Mouse (Mus musculus): Measurements from ENCODE around the gene Kcnk5. TPM values are rescaled to one million over a fixed set of nuclear protein-coding genes. Genes with fewer than 3 reads are reported as not detected.

The Kcnk5 gene
- total and polyA plus RNA-seq, 3 experiments = 8.7 to 12.5 (median 11.7) TPM

DNA sequence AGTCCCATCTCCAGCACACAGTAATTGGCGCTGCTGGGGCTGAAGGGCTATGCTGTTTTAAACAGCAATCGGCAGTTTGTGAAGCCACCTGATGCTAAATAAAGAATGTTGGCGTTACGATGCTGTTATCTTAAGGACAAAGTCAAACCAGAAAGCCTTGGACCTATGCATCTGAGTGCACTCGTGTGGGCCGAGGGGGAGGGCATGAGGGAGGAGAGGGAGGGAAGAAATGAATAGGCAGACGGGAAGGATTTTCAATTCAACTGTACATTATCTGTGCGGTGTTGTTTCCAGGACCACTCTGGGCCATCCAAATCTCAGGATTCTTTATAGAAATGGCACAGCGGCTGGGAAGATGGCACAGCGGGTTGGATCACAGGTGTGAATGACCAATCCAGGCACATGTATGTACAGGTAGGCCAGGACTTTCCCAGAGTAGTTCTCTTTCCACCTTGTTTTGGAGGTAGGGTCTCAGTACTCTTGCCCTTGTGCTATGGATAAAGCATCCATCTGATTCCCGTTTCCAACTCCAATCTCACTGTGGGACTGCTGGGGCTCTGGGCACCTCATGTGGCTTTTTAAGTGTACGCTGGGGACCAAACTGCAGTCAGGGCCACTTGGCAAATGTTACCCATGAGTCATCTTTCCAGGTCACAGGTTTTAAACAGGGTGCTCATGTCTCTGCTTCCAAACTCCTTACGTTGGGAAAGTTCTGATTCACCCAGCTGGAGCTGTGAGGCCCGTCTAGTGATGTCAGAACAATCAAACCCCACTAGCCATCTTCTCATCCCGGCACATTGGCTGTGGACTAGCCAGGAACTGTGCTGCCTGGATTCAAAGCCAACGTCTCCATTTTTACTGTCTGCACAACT is 42.9 kb downstream of the Kcnk5 start, which contains the start of gene Saysd1:
TSS of gene Saysd1 (minus strand) at position 51 of the 872 bp plus-strand sequence.
- dilution Hi-C loops (cut with MboI; ENCODE audit: extremely low pct_ligation_motif_present, extremely low pct_unique_long_range_greater_than_20kb, low sequenced_read_pairs) = no loop called here
- in situ Hi-C loops (cut with MboI; ENCODE audit: low pct_ligation_motif_present, low pct_unique_long_range_greater_than_20kb, low sequenced_read_pairs) = no loop called here

DNA sequence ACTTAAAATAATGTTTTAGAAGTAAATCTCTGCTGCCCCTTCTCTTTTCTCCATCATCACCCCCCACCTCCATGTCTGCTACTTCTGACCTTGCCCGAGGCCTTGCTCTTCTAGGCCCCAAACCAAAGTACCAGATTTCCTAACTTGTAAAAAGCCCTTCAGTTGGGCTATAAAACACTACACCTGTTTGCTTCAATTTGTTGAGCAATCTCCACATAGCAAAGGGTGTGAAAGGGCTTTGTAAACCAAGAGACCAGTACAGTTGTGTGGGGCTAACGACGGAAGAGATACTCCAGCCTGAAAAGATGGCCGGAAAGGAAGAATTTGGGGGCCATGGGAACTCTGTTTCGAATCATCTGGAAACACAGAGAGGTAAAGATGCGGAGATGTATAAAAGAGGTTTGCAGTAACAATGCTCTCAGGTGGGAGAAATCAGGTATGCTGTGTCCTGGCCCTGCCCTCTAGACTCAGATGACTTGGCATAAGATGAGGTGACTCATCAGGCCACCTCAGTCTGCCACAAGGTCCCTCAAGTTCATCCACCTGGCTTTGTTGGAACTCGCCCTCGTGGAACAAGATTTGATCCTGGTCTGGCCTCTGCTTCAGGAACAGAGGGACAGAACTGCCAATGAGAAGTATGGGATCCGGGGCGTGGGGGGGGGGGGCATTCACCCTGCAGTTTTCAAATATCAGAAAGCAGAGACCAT is 46.5 kb downstream of the Kcnk5 start:
- Histone ChIP-seq H3K9ac (ENCODE audit: insufficient read depth, low read depth) (no peak overlapping the region), H3K36me3 (replicated peaks in 1 of 2; ENCODE audit: control insufficient read depth in 1 of 2, insufficient read depth in 1 of 2, low read length in 1 of 2) (peaks cover 5 to 24% of the 10 kb centered on the region in 2 experiments), H3K27me3 (replicated peaks) (no peaks in the 10 kb centered on the region), H3K79me2 (replicated peaks; ENCODE audit: control insufficient read depth, extremely low read depth, insufficient read depth, poor library complexity, severe bottlenecking) (no peaks in the 10 kb centered on the region), H3K9me3 (replicated peaks; ENCODE audit: low read length) (no peaks in the 10 kb centered on the region), H3K27ac (ENCODE audit: insufficient read depth, low read depth) (no peak overlapping the region), H3K4me1 (ENCODE audit: control insufficient read depth in 1 of 2, insufficient read depth in 2 of 2) (no peaks in the 10 kb centered on the region), H3K4me2 (ENCODE audit: insufficient read depth, low read depth, poor library complexity, severe bottlenecking) (no peak overlapping the region), H3K4me3 (replicated peaks in 1 of 3; ENCODE audit: low read depth in 2 of 3, low read length in 2 of 3, poor library complexity in 1 of 3) (no peak overlapping the region)
- in situ Hi-C loops (cut with MboI; ENCODE audit: low pct_ligation_motif_present, low pct_unique_long_range_greater_than_20kb, low sequenced_read_pairs) = no loop called here
- TF ChIP-seq EP300 (IDR thresholded peaks at IDR 0.05; ENCODE audit: low read length) (no peak), ELF1 (IDR thresholded peaks at IDR 0.05; ENCODE audit: low read depth, low read length) (no peak), SMC3 (IDR thresholded peaks at IDR 0.05; ENCODE audit: low read depth, low read length) (no peak), NELFE (IDR thresholded peaks at IDR 0.05; ENCODE audit: low read depth, low read length) (no peak), CHD2 (IDR thresholded peaks at IDR 0.05; ENCODE audit: low read length) (no peak), MAX (IDR thresholded peaks at IDR 0.05; ENCODE audit: low read length) (no peak), RCOR1 (conservative IDR thresholded peaks at IDR 0.05; ENCODE audit: low read depth, low read length) (no peak)
- no peak for DNase-seq (ENCODE audit: extremely low read depth)
- dilution Hi-C loops (cut with MboI; ENCODE audit: extremely low pct_ligation_motif_present, extremely low pct_unique_long_range_greater_than_20kb, low sequenced_read_pairs) = no loop called here

More for the DNA sequence above, 42.9 kb downstream of the Kcnk5 start, which contains the start of gene Saysd1:
- H3K27me3 ChIP-seq (replicated peaks) = no peaks in the 10 kb centered on the region
- H3K4me1 ChIP-seq (ENCODE audit: control insufficient read depth in 1 of 2, insufficient read depth in 2 of 2) = no peaks in the 10 kb centered on the region
- H3K36me3 ChIP-seq (replicated peaks in 1 of 2; ENCODE audit: control insufficient read depth in 1 of 2, insufficient read depth in 1 of 2, low read length in 1 of 2) = peaks cover 35 to 59% of the 10 kb centered on the region in 2 experiments
- no peak within 1 kb of the TSS for H3K27ac ChIP-seq (ENCODE audit: insufficient read depth, low read depth)
- no peaks in the 10 kb centered on the region for H3K79me2 ChIP-seq (replicated peaks; ENCODE audit: control insufficient read depth, extremely low read depth, insufficient read depth, poor library complexity, severe bottlenecking)
- H3K9ac ChIP-seq (ENCODE audit: insufficient read depth, low read depth) = no peak within 1 kb of the TSS
- H3K4me2 ChIP-seq (ENCODE audit: insufficient read depth, low read depth, poor library complexity, severe bottlenecking) = no peak within 1 kb of the TSS
- no peaks in the 10 kb centered on the region for H3K9me3 ChIP-seq (replicated peaks; ENCODE audit: low read length)
- DNase-seq (ENCODE audit: extremely low read depth) = no peak
- no peak for TF ChIP-seq ETS1 (conservative IDR thresholded peaks at IDR 0.05; ENCODE audit: low read depth, low read length)
- TF ChIP-seq ZMIZ1 (IDR thresholded peaks at IDR 0.05; ENCODE audit: low read depth, low read length) = no peak
- TF ChIP-seq CHD2 (IDR thresholded peaks at IDR 0.05; ENCODE audit: low read length) = no peak
- no peak for TF ChIP-seq SMC3 (IDR thresholded peaks at IDR 0.05; ENCODE audit: low read depth, low read length)
- no peak for TF ChIP-seq MAFK (IDR thresholded peaks at IDR 0.05; ENCODE audit: insufficient replicate concordance, low read length)
- TF ChIP-seq BHLHE40 (IDR thresholded peaks at IDR 0.05; ENCODE audit: low read depth, low read length) = no peak
- TF ChIP-seq NELFE (IDR thresholded peaks at IDR 0.05; ENCODE audit: low read depth, low read length) = no peak
- TF ChIP-seq MXI1 (IDR thresholded peaks at IDR 0.05; ENCODE audit: low read depth, low read length) = no peak
- TF ChIP-seq POLR2A (IDR thresholded peaks at IDR 0.05; ENCODE audit: low read depth, low read length) = no peak
- TF ChIP-seq MAZ (IDR thresholded peaks at IDR 0.05; ENCODE audit: low read depth, low read length) = no peak
- no peak for TF ChIP-seq UBTF (IDR thresholded peaks at IDR 0.05; ENCODE audit: low read depth, low read length)
- no peak for TF ChIP-seq CTCF (conservative IDR thresholded peaks at IDR 0.05 in 1 of 2, IDR thresholded peaks at IDR 0.05 in 1 of 2; ENCODE audit: low read depth in 2 of 2, low read length in 2 of 2)
- no peak for TF ChIP-seq GABPA (IDR thresholded peaks at IDR 0.05; ENCODE audit: insufficient replicate concordance, low read depth, low read length)
- TF ChIP-seq USF2 (conservative IDR thresholded peaks at IDR 0.05; ENCODE audit: low read depth, low read length) = no peak
- no peak for TF ChIP-seq HCFC1 (IDR thresholded peaks at IDR 0.05; ENCODE audit: low read depth, low read length)
- no peak for TF ChIP-seq RCOR1 (conservative IDR thresholded peaks at IDR 0.05; ENCODE audit: low read depth, low read length)
- TF ChIP-seq MAX (IDR thresholded peaks at IDR 0.05; ENCODE audit: low read length) = no peak
- no peak for TF ChIP-seq MEF2A (IDR thresholded peaks at IDR 0.05; ENCODE audit: borderline replicate concordance, low read depth, low read length)
- no peak for TF ChIP-seq JUN (IDR thresholded peaks at IDR 0.05; ENCODE audit: insufficient read depth, low read depth, low read length)
- no peak for TF ChIP-seq NRF1 (IDR thresholded peaks at IDR 0.05; ENCODE audit: low read depth, low read length)
- no peak within 1 kb of the TSS for H3K4me3 ChIP-seq (replicated peaks in 1 of 3; ENCODE audit: low read depth in 2 of 3, low read length in 2 of 3, poor library complexity in 1 of 3)

Data from CH12.LX (cell line).